Mouse (Mus musculus): Measurements from ENCODE around the gene Rab3il1. TPM values are rescaled to one million over a fixed set of nuclear protein-coding genes. Genes with fewer than 3 reads are reported as not detected.

Gene Rab3il1
- polyA plus RNA-seq, 1 experiment from 2014 or later, result 23.8 TPM

DNA sequence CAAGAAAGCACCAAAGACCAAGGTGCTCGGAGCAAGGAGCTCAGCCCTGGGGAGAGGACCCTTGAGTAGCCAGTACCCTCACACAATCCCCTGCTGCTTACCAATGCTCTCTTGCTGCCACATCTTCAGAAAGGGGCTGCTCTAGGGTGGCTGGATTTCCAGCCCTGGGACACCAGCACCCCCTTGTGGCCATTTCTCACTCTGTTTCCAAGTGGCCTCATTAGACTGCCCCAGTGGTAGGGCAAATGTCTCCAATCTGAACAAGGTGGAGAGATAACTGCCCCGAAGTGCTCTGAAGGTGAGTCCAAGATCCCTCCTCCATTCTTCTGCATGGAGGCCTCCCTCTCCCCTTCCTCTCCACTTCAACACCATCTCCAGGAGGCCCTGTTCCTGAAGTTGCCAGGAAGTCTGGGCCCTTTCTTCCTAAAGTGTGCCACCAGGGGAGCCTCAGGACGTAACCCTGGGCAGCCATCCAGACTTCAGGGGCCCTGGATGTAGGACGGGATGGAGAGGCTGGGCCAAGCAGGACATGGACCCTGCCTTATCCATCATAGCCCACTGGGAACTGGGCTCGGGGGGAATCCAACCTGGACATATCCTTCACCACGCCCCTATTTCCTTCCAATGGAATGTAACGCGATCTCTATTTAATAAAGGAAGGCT lies 33.4 kb downstream of the Rab3il1 start:
- DNase-seq (ENCODE audit: low spot score), result peak; percentile 77
- whole genome bisulfite sequencing, result 71% methylated on average over 8 of the region's 8 CpGs
- H3K27me3 ChIP-seq (ENCODE audit: control insufficient read depth, insufficient read depth, low read length), result no peaks in the 10 kb centered on the region
- H3K27ac ChIP-seq, result no peak overlapping the region
- H3K9me3 ChIP-seq (ENCODE audit: control insufficient read depth, low read length), result no peaks in the 10 kb centered on the region
- H3K4me1 ChIP-seq (replicated peaks; ENCODE audit: control insufficient read depth, insufficient read depth, low read length), result no peaks in the 10 kb centered on the region
- H3K4me2 ChIP-seq (replicated peaks), result no peak overlapping the region
- peak; percentile 59; the same call in 1 of the 2 replicates for ATAC-seq (ENCODE audit: low FRiP score)
- no peak overlapping the region for H3K9ac ChIP-seq
- H3K36me3 ChIP-seq (replicated peaks; ENCODE audit: control insufficient read depth, insufficient read depth), result no peaks in the 10 kb centered on the region
- H3K4me3 ChIP-seq (replicated peaks; ENCODE audit: low read length), result no peak overlapping the region

- WGBS, result 60% methylated on average over 2 of the region's 2 CpGs
- Histone ChIP-seq H3K4me3 (replicated peaks; ENCODE audit: low read length) (no peak overlapping the region), H3K27ac (no peak overlapping the region), H3K9ac (no peak overlapping the region), H3K27me3 (ENCODE audit: control insufficient read depth, insufficient read depth, low read length) (no peaks in the 10 kb centered on the region), H3K4me2 (replicated peaks) (no peak overlapping the region), H3K36me3 (replicated peaks; ENCODE audit: control insufficient read depth, insufficient read depth) (no peaks in the 10 kb centered on the region), H3K4me1 (replicated peaks; ENCODE audit: control insufficient read depth, insufficient read depth, low read length) (peaks cover 11% of the 10 kb centered on the region), H3K9me3 (ENCODE audit: control insufficient read depth, low read length) (no peaks in the 10 kb centered on the region)
- DNase-seq (ENCODE audit: low spot score) (no peak), ATAC-seq (ENCODE audit: low FRiP score) (no peak)
Measured at GRCm38 (mm10) chr19:10037534-10037933, 36.1 kb downstream of the Rab3il1 start.

GRCm38 (mm10) chr19:10038364-10038763 lies 36.9 kb downstream of the Rab3il1 start:
- Histone ChIP-seq H3K27me3 (ENCODE audit: control insufficient read depth, insufficient read depth, low read length) (no peaks in the 10 kb centered on the region), H3K4me2 (replicated peaks) (no peak overlapping the region), H3K9me3 (ENCODE audit: control insufficient read depth, low read length) (no peaks in the 10 kb centered on the region), H3K27ac (no peak overlapping the region), H3K4me3 (replicated peaks; ENCODE audit: low read length) (no peak overlapping the region), H3K4me1 (replicated peaks; ENCODE audit: control insufficient read depth, insufficient read depth, low read length) (peaks cover 20% of the 10 kb centered on the region), H3K36me3 (replicated peaks; ENCODE audit: control insufficient read depth, insufficient read depth) (no peaks in the 10 kb centered on the region), H3K9ac (no peak overlapping the region)
- ATAC-seq (ENCODE audit: low FRiP score) (no peak), DNase-seq (ENCODE audit: low spot score) (no peak)
- 86% methylated on average over 3 of the region's 3 CpGs for WGBS

GRCm38 (mm10) chr19:10038910-10039309 lies 37.4 kb downstream of the Rab3il1 start:
- WGBS, result 18% methylated on average over 3 of the region's 3 CpGs
- DNase-seq (ENCODE audit: low spot score), result no peak
- H3K27ac ChIP-seq, result no peak overlapping the region

DNA sequence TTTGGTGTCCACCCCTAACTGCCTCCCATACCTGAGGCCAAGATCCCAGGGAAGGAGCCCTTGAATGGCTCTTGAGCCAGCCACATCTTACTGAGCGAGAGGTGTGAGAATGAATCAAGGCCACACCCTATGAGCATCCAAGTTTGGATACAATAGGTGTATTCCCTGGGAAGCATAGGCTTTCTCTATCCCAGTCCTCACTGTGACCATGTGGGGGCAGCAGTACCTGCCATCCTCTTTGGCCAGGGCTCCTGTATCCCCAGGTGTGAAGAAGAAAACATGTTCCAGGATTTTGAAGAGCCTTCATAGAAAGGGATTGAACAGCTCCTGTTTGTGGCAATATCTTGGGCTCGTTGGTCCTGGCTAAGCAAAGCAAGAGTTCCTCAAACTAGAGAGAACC lies 38.1 kb downstream of the Rab3il1 start:
- Histone ChIP-seq H3K9me3 (ENCODE audit: control insufficient read depth, low read length) (no peaks in the 10 kb centered on the region), H3K4me3 (replicated peaks; ENCODE audit: low read length) (no peak overlapping the region), H3K4me2 (replicated peaks) (no peak overlapping the region), H3K36me3 (replicated peaks; ENCODE audit: control insufficient read depth, insufficient read depth) (no peaks in the 10 kb centered on the region), H3K27me3 (ENCODE audit: control insufficient read depth, insufficient read depth, low read length) (no peaks in the 10 kb centered on the region), H3K9ac (no peak overlapping the region), H3K27ac (no peak overlapping the region), H3K4me1 (replicated peaks; ENCODE audit: control insufficient read depth, insufficient read depth, low read length) (peaks cover 20% of the 10 kb centered on the region)
- 88% methylated on average over 2 of the region's 2 CpGs for WGBS
- DNase-seq (ENCODE audit: low spot score) (no peak), ATAC-seq (ENCODE audit: low FRiP score) (no peak)

More at GRCm38 (mm10) chr19:10038910-10039309, 37.4 kb downstream of the Rab3il1 start:
- no peaks in the 10 kb centered on the region for H3K27me3 ChIP-seq (ENCODE audit: control insufficient read depth, insufficient read depth, low read length)
- H3K4me2 ChIP-seq (replicated peaks), result no peak overlapping the region
- no peaks in the 10 kb centered on the region for H3K36me3 ChIP-seq (replicated peaks; ENCODE audit: control insufficient read depth, insufficient read depth)
- H3K9ac ChIP-seq, result no peak overlapping the region
- no peaks in the 10 kb centered on the region for H3K9me3 ChIP-seq (ENCODE audit: control insufficient read depth, low read length)
- H3K4me3 ChIP-seq (replicated peaks; ENCODE audit: low read length), result no peak overlapping the region
- no peak for ATAC-seq (ENCODE audit: low FRiP score)
- peaks cover 20% of the 10 kb centered on the region for H3K4me1 ChIP-seq (replicated peaks; ENCODE audit: control insufficient read depth, insufficient read depth, low read length)

DNA sequence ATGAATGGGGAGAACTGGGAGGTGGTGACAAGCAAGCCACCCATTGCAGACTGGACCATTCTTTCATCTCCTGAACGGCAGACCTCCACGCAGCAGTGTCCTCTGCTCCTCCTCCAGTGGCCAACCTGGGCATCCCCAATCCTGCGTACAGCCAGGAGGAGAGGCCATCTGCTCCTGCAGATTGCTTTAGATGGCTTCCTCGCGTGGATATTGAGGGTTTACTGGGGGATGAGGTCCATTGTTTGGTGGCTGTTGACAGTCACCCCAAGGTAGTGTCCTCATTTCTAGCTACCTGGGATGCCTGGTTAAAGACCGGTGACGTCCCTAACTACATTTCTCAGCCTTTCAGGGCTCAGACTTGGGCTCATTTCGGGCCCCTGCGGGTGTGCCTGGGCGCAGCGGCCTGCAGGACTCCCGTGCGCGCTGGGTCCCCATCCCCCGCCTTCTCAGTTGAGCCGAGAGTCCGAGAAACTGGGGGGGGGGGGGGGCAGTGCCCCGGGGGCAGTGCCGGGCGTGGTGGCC lies 39.5 kb downstream of the Rab3il1 start:
- peak overlapping the region; percentile 73 for H3K4me3 ChIP-seq (replicated peaks; ENCODE audit: low read length)
- H3K27ac ChIP-seq, result no peak overlapping the region; the same call in 1 of the 2 replicates
- peak overlapping the region; percentile 80 for H3K9ac ChIP-seq
- ATAC-seq (ENCODE audit: low FRiP score), result peak; percentile 1; the same call in 1 of the 2 replicates
- peak overlapping the region; percentile 97 for H3K4me2 ChIP-seq (replicated peaks)
- WGBS, result 4% methylated on average over 20 of the region's 20 CpGs
- H3K4me1 ChIP-seq (replicated peaks; ENCODE audit: control insufficient read depth, insufficient read depth, low read length), result peaks cover 20% of the 10 kb centered on the region
- no peaks in the 10 kb centered on the region for H3K27me3 ChIP-seq (ENCODE audit: control insufficient read depth, insufficient read depth, low read length)
- H3K9me3 ChIP-seq (ENCODE audit: control insufficient read depth, low read length), result no peaks in the 10 kb centered on the region
- H3K36me3 ChIP-seq (replicated peaks; ENCODE audit: control insufficient read depth, insufficient read depth), result no peaks in the 10 kb centered on the region
- DNase-seq (ENCODE audit: low spot score), result no peak

DNA sequence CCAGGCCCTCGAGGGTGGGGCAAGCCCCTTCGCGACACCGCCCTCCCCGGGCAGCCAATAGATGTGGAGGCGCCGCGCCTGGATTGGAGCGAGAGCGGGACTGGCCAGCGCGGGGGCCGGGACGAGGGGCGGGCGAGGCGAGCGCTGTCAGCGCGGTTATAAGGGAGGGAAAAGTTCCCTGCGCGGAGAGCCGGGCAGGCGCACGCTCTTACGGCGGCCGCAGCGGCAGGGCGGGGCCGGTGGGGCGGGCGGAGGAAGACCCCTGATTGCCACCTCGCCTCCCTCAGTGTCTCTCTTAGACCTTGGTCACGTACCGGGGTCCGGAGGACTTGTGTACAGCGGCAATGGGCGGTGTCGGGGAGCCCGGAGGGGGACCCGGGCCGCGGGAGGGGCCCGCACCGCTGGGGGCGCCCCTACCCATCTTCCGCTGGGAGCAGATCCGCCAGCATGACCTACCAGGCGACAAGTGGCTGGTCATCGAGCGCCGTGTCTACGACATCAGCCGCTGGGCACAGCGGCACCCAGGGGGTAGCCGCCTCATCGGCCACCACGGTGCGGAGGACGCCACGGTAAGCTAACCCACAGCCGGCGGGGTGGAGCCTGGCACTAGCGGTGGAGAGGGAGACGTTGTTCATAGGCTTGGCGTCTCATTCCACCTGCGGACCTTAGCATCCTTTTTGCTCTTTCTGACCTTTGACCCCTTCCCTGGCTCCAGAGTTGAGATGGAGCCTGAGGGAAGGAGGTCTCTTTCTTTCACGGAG lies 40.1 kb downstream of the Rab3il1 start, which contains the start of gene Fads3:
Gene Fads3 (plus strand): TSS at position 182 of the 761 bp plus-strand sequence.
- Histone ChIP-seq H3K4me1 (replicated peaks; ENCODE audit: control insufficient read depth, insufficient read depth, low read length) (peaks cover 20% of the 10 kb centered on the region), H3K9me3 (ENCODE audit: control insufficient read depth, low read length) (no peaks in the 10 kb centered on the region), H3K36me3 (replicated peaks; ENCODE audit: control insufficient read depth, insufficient read depth) (no peaks in the 10 kb centered on the region), H3K4me2 (replicated peaks) (peak within 1 kb of the TSS; percentile 97), H3K4me3 (replicated peaks; ENCODE audit: low read length) (peak within 1 kb of the TSS; percentile 73), H3K27ac (peak within 1 kb of the TSS; percentile 50; the same call in 1 of the 2 replicates), H3K9ac (peak within 1 kb of the TSS; percentile 80), H3K27me3 (ENCODE audit: control insufficient read depth, insufficient read depth, low read length) (no peaks in the 10 kb centered on the region)
- DNase-seq (ENCODE audit: low spot score) (peak; percentile 69), ATAC-seq (ENCODE audit: low FRiP score) (peak; percentile 90)
- WGBS, result under 1% methylated on average over 66 of the region's 69 CpGs

- H3K4me3 ChIP-seq (replicated peaks; ENCODE audit: low read length), result peak overlapping the region; percentile 73
- no peaks in the 10 kb centered on the region for H3K36me3 ChIP-seq (replicated peaks; ENCODE audit: control insufficient read depth, insufficient read depth)
- DNase-seq (ENCODE audit: low spot score) (no peak), ATAC-seq (ENCODE audit: low FRiP score) (no peak)
- H3K4me1 ChIP-seq (replicated peaks; ENCODE audit: control insufficient read depth, insufficient read depth, low read length), result peaks cover 20% of the 10 kb centered on the region
- H3K9me3 ChIP-seq (ENCODE audit: control insufficient read depth, low read length), result no peaks in the 10 kb centered on the region
- WGBS, result 57% methylated on average over 6 of the region's 6 CpGs
- H3K4me2 ChIP-seq (replicated peaks), result peak overlapping the region; percentile 97
- H3K27me3 ChIP-seq (ENCODE audit: control insufficient read depth, insufficient read depth, low read length), result no peaks in the 10 kb centered on the region
- H3K9ac ChIP-seq, result peak overlapping the region; percentile 80
- H3K27ac ChIP-seq, result no peak overlapping the region
Measured at GRCm38 (mm10) chr19:10042232-10042631, 40.8 kb downstream of the Rab3il1 start.

GRCm38 (mm10) chr19:10042816-10043215 lies 41.3 kb downstream of the Rab3il1 start:
- Histone ChIP-seq H3K27ac (no peak overlapping the region), H3K9me3 (ENCODE audit: control insufficient read depth, low read length) (no peaks in the 10 kb centered on the region), H3K27me3 (ENCODE audit: control insufficient read depth, insufficient read depth, low read length) (no peaks in the 10 kb centered on the region), H3K4me3 (replicated peaks; ENCODE audit: low read length) (peak overlapping the region; percentile 73), H3K9ac (no peak overlapping the region), H3K4me2 (replicated peaks) (peak overlapping the region; percentile 97), H3K36me3 (replicated peaks; ENCODE audit: control insufficient read depth, insufficient read depth) (no peaks in the 10 kb centered on the region), H3K4me1 (replicated peaks; ENCODE audit: control insufficient read depth, insufficient read depth, low read length) (peaks cover 20% of the 10 kb centered on the region)
- WGBS, result 82% methylated on average over 4 of the region's 4 CpGs
- DNase-seq (ENCODE audit: low spot score) (no peak), ATAC-seq (ENCODE audit: low FRiP score) (no peak)

All from hindbrain, embryonic 14.5 days (tissue).